Mouse (Mus musculus) common myeloid progenitor, adult 5-6 weeks (primary cell): ENCODE measurements around the gene Gm28043. TPM values are rescaled to one million over a fixed set of nuclear protein-coding genes. Genes with fewer than 3 reads are reported as not detected.
"Not testable (repeated sequence)": the region's sequence is repeated elsewhere in the genome, so short reads cannot be mapped to it uniquely, and the experiment has no call there.

Experiments
- ATAC-seq: replicated peaks from 2 replicates; pipeline ENCODE4 v1.8.0; 2016; ENCODE audit warnings: low read depth, mild to moderate bottlenecking, moderate TSS enrichment, inconsistent platforms; ENCODE audit not compliant: poor library complexity, severe bottlenecking
- total RNA-seq: library from RNA; stranded (forward); fragments of 200-1000, 187-1606 nt; gene quantifications from 2 replicates; pipeline ENCODE4 v1.2.3, GENCODE M21; 2017

Gene Gm28043
- total RNA-seq: 3.7 and 12.3 TPM in 2 replicates

- peak; percentile 91 for ATAC-seq
These were observed at the start of gene Gm28043, which contains the start of gene Rnf8 for GRCm38 (mm10) chr17:29614115-29615023. Gene Gm28043 (plus strand): TSS chr17:29614876. Gene Rnf8 (plus strand): TSS chr17:29614790.

- no peak for ATAC-seq
These were observed 49.2 kb upstream of the Gm28043 start for GRCm38 (mm10) chr17:29565521-29565920.

GRCm38 (mm10) chr17:29568435-29568834, 46.2 kb upstream of the Gm28043 start:
- no peak for ATAC-seq

GRCm38 (mm10) chr17:29569831-29570230, 44.8 kb upstream of the Gm28043 start:
- no peak for ATAC-seq

- ATAC-seq: no peak
These were observed 35.0 kb upstream of the Gm28043 start for GRCm38 (mm10) chr17:29579579-29580126.

- no peak for ATAC-seq
These were observed 31.1 kb upstream of the Gm28043 start for GRCm38 (mm10) chr17:29583569-29583968.

GRCm38 (mm10) chr17:29584306-29584705, 30.4 kb upstream of the Gm28043 start:
- peak; percentile 62 for ATAC-seq

GRCm38 (mm10) chr17:29584737-29585136, 29.9 kb upstream of the Gm28043 start:
- no peak for ATAC-seq

GRCm38 (mm10) chr17:29585446-29585845, 29.2 kb upstream of the Gm28043 start:
- no peak for ATAC-seq

GRCm38 (mm10) chr17:29586921-29587320, 27.8 kb upstream of the Gm28043 start:
- no peak for ATAC-seq

- ATAC-seq: no peak
These were observed 25.3 kb upstream of the Gm28043 start for GRCm38 (mm10) chr17:29589221-29589898.

- no peak for ATAC-seq
These were observed 18.5 kb upstream of the Gm28043 start for GRCm38 (mm10) chr17:29595891-29596770.

GRCm38 (mm10) chr17:29596771-29597132, 17.9 kb upstream of the Gm28043 start:
- no peak for ATAC-seq

- no peak for ATAC-seq
These were observed 15.6 kb upstream of the Gm28043 start for GRCm38 (mm10) chr17:29599051-29599450.

- no peak for ATAC-seq
These were observed 15.1 kb upstream of the Gm28043 start for GRCm38 (mm10) chr17:29599537-29599936.

- ATAC-seq: no peak
These were observed 13.3 kb upstream of the Gm28043 start for GRCm38 (mm10) chr17:29601391-29601790.

- peak; percentile 83 for ATAC-seq
These were observed 11.4 kb upstream of the Gm28043 start for GRCm38 (mm10) chr17:29603283-29603682.

GRCm38 (mm10) chr17:29613453-29613852, 1.2 kb upstream of the Gm28043 start:
- not testable (repeated sequence) for ATAC-seq

GRCm38 (mm10) chr17:29615024-29615551, 412 bp downstream of the Gm28043 start:
- no peak for ATAC-seq

GRCm38 (mm10) chr17:29615616-29616015, 940 bp downstream of the Gm28043 start:
- ATAC-seq: no peak
